Mouse (Mus musculus): ENCODE data around the gene Kat7.

DNA sequence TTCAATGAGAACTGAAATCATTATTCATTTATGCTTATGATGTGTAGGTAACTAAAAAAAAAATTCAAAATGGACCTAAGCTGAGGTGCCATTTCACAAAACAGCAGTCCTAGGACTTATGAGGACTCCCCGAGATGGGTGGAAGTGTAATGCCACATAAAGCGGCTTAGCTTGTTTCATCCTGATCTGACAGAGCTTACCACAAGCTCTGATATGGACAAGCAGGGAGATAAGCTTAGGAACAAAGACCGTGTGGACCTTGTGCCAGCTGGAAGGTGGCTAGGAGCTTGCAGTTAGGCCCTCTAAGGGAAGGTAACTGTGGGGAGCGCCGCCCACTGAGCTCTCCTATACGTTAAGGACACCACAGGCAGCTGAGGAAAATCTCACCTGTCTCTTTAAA lies 34.0 kb downstream of the Kat7 start:
- no peak for TF ChIP-seq CTCF (IDR thresholded peaks at IDR 0.05; ENCODE audit: insufficient read depth, low read depth, low read length)
- no peak for TF ChIP-seq POLR2A (IDR thresholded peaks at IDR 0.05; ENCODE audit: insufficient read depth, low read depth, low read length)
